Mouse (Mus musculus): ENCODE data around the gene Olfr166.
"Not testable (repeated sequence)": the region's sequence is repeated elsewhere in the genome, so short reads cannot be mapped to it uniquely, and the experiment has no call there.

Gene Olfr166

GRCm38 (mm10) chr16:19483394-19483793 is at the start of gene Olfr166:
Olfr166 (plus strand) TSS chr16:19483694.
- DNase-seq: no peak

- not testable (repeated sequence) for DNase-seq
These were observed 24.8 kb upstream of the Olfr166 start for GRCm38 (mm10) chr16:19458741-19459140.

GRCm38 (mm10) chr16:19464365-19464764 is 19.1 kb upstream of the Olfr166 start:
- no peak for DNase-seq

- no peak for DNase-seq
These were observed 38.7 kb downstream of the Olfr166 start, which contains the start of gene Olfr167 for GRCm38 (mm10) chr16:19522166-19522565. Olfr167 (minus strand) TSS chr16:19522266.

GRCm38 (mm10) chr16:19535455-19535854 is 52.0 kb downstream of the Olfr166 start, which contains the start of gene Olfr168:
Olfr168 (minus strand) TSS chr16:19535555.
- no peak for DNase-seq

Measured in heart, adult 11 months (tissue).